Mouse (Mus musculus) CH12.LX (cell line): ENCODE data around the gene E2f2. TPM values are rescaled to one million over a fixed set of nuclear protein-coding genes. Genes with fewer than 3 reads are reported as not detected.

ENCODE experiments used
- DNase-seq: peaks from one replicate; pipeline ENCODE4 v3.0.0-alpha.2; 2013; ENCODE audit errors: extremely low read depth
- H3K27ac ChIP-seq: 2 replicates; pipeline ENCODE4 v1.5.1; 2012; ENCODE audit warnings: low read depth, mild to moderate bottlenecking, control low read depth, moderate library complexity; ENCODE audit not compliant: insufficient read depth
- H3K27me3 ChIP-seq: replicated peaks from 2 replicates; pipeline ENCODE3; 2012; ENCODE audit warnings: inconsistent platforms
- H3K36me3 ChIP-seq, 2 experiments: replicated peaks in 1 of 2; 2 replicates each; pipeline versions ENCODE3 to v1.6.1; 2012; ENCODE audit warnings: inconsistent platforms in 1 of 2, low read length in 1 of 2, mild to moderate bottlenecking in 1 of 2, mixed read lengths in 1 of 2, moderate library complexity in 1 of 2; ENCODE audit not compliant: control insufficient read depth in 1 of 2, insufficient read depth in 1 of 2
- H3K4me1 ChIP-seq, 2 experiments: 2 replicates each; pipeline ENCODE4 v1.6.1; 2012; ENCODE audit warnings: inconsistent platforms in 1 of 2, moderate library complexity in 1 of 2; ENCODE audit not compliant: insufficient read depth in 2 of 2, control insufficient read depth in 1 of 2
- H3K4me2 ChIP-seq: 2 replicates; pipeline ENCODE4 v1.6.1; 2012; ENCODE audit warnings: low read depth, mild to moderate bottlenecking, control low read depth; ENCODE audit not compliant: poor library complexity, insufficient read depth, severe bottlenecking
- H3K4me3 ChIP-seq, 3 experiments: fragments of 150-350 bp in 1 of 3; sonication (generic) in 1 of 3; replicated peaks in 1 of 3; 2 replicates each; pipeline versions ENCODE3 to v1.5.1; 2011 to 2012; ENCODE audit warnings: low read depth in 2 of 3, low read length in 2 of 3, mild to moderate bottlenecking in 2 of 3, moderate library complexity in 2 of 3, control low read depth in 1 of 3, improper control_type of control experiment in 1 of 3, inconsistent platforms in 1 of 3, mixed read lengths in 1 of 3; ENCODE audit not compliant: poor library complexity in 1 of 3
- H3K79me2 ChIP-seq: replicated peaks from 2 replicates; pipeline ENCODE4 v1.6.1; 2012; ENCODE audit warnings: mild to moderate bottlenecking, moderate library complexity; ENCODE audit not compliant: control insufficient read depth, poor library complexity, insufficient read depth, severe bottlenecking; ENCODE audit errors: extremely low read depth
- H3K9ac ChIP-seq: 2 replicates; pipeline ENCODE4 v1.6.1; 2012; ENCODE audit warnings: low read depth, mild to moderate bottlenecking, control low read depth, moderate library complexity; ENCODE audit not compliant: insufficient read depth
- H3K9me3 ChIP-seq: replicated peaks from 2 replicates; pipeline ENCODE3; 2012; ENCODE audit warnings: low read length, inconsistent platforms, mixed read lengths
- BHLHE40 ChIP-seq: IDR thresholded peaks from 2 replicates; pipeline ENCODE4 v1.6.1; 2011; ENCODE audit warnings: mild to moderate bottlenecking, low read depth, low read length, improper control_type of control experiment
- ELF1 ChIP-seq: IDR thresholded peaks from 2 replicates; pipeline ENCODE4 v1.6.1; 2014; ENCODE audit warnings: low read depth, mild to moderate bottlenecking, inconsistent platforms, low read length, improper control_type of control experiment
- EP300 ChIP-seq: IDR thresholded peaks from 2 replicates; pipeline ENCODE4 v1.6.1; 2011; ENCODE audit warnings: low read length, improper control_type of control experiment
- GABPA ChIP-seq: IDR thresholded peaks from 2 replicates; pipeline ENCODE4 v1.6.1; 2012; ENCODE audit warnings: low read depth, low read length, improper control_type of control experiment, inconsistent platforms; ENCODE audit not compliant: insufficient replicate concordance
- IRF4 ChIP-seq: IDR thresholded peaks from 2 replicates; pipeline ENCODE4 v1.6.1; 2014; ENCODE audit warnings: low read depth, mild to moderate bottlenecking, inconsistent platforms, low read length, improper control_type of control experiment
- KAT2A ChIP-seq: IDR thresholded peaks from 2 replicates; pipeline ENCODE4 v1.6.1; 2012; ENCODE audit warnings: low read length, improper control_type of control experiment, inconsistent platforms; ENCODE audit not compliant: insufficient replicate concordance
- MAFK ChIP-seq: IDR thresholded peaks from 2 replicates; pipeline ENCODE4 v1.6.1; 2011; ENCODE audit warnings: low read length, improper control_type of control experiment; ENCODE audit not compliant: insufficient replicate concordance
- NELFE ChIP-seq: IDR thresholded peaks from 2 replicates; pipeline ENCODE4 v1.6.1; 2011; ENCODE audit warnings: low read depth, low read length, improper control_type of control experiment
- NRF1 ChIP-seq: IDR thresholded peaks from 2 replicates; pipeline ENCODE4 v1.6.1; 2014; ENCODE audit warnings: low read depth, mild to moderate bottlenecking, inconsistent platforms, low read length, improper control_type of control experiment, moderate library complexity
- POLR2A ChIP-seq: IDR thresholded peaks from 2 replicates; pipeline ENCODE4 v1.6.1; 2011; ENCODE audit warnings: low read depth, mild to moderate bottlenecking, improper control_type of control experiment, low read length
- POLR2AphosphoS2 ChIP-seq: IDR thresholded peaks from 2 replicates; pipeline ENCODE4 v1.6.1; 2011; ENCODE audit warnings: low read depth, low read length, improper control_type of control experiment
- RAD21 ChIP-seq: IDR thresholded peaks from 2 replicates; pipeline ENCODE4 v1.6.1; 2011; ENCODE audit warnings: low read depth, mild to moderate bottlenecking, low read length, improper control_type of control experiment, moderate library complexity
- SMC3 ChIP-seq: IDR thresholded peaks from 2 replicates; pipeline ENCODE4 v1.6.1; 2011; ENCODE audit warnings: low read depth, low read length, improper control_type of control experiment
- TBP ChIP-seq: conservative IDR thresholded peaks from 2 replicates; pipeline ENCODE4 v1.6.1; 2011; ENCODE audit warnings: low read depth, low read length, improper control_type of control experiment
- TCF12 ChIP-seq: IDR thresholded peaks from 2 replicates; pipeline ENCODE4 v1.6.1; 2014; ENCODE audit warnings: low read depth, mild to moderate bottlenecking, inconsistent platforms, low read length, improper control_type of control experiment
- USF1 ChIP-seq: IDR thresholded peaks from 2 replicates; pipeline ENCODE4 v1.6.1; 2014; ENCODE audit warnings: low read depth, mild to moderate bottlenecking, inconsistent platforms, low read length, improper control_type of control experiment
- ZC3H11A ChIP-seq: IDR thresholded peaks from 2 replicates; pipeline ENCODE4 v1.6.1; 2012; ENCODE audit warnings: low read depth, mild to moderate bottlenecking, inconsistent platforms, low read length, improper control_type of control experiment
- dilution Hi-C: fragments of 300-500 bp; cut with MboI; formaldehyde crosslinking; loops from 2 replicates; pipeline ENCODE4 v1.14.3; 2020; ENCODE audit warnings: low sequenced_read_pairs; ENCODE audit not compliant: extremely low pct_unique_long_range_greater_than_20kb, extremely low pct_ligation_motif_present
- in situ Hi-C: fragments of 300-500 bp; cut with MboI; formaldehyde crosslinking; loops from 3 replicates; pipeline ENCODE4 v1.14.3; 2019; ENCODE audit warnings: low sequenced_read_pairs, low pct_ligation_motif_present, low pct_unique_long_range_greater_than_20kb, mixed read lengths
- polyA plus RNA-seq: library from polyadenylated mRNA; unstranded; fragments of >175 nt; gene quantifications from 2 replicates; pipeline ENCODE4 v1.2.1, GENCODE M21; 2012; ENCODE audit warnings: low read depth; ENCODE audit not compliant: insufficient read length
- total RNA-seq, 2 experiments: library from RNA; depleted of rRNA; stranded (reverse); fragments of 300-350 nt in 1 of 2; fragments of >200 nt in 1 of 2; gene quantifications; 2 replicates each; pipeline ENCODE4 v1.2.3; 2012 to 2014

Gene E2f2
- total and polyA plus RNA-seq, 3 experiments: 3.9 to 7.2 (median 4.4) TPM

DNA sequence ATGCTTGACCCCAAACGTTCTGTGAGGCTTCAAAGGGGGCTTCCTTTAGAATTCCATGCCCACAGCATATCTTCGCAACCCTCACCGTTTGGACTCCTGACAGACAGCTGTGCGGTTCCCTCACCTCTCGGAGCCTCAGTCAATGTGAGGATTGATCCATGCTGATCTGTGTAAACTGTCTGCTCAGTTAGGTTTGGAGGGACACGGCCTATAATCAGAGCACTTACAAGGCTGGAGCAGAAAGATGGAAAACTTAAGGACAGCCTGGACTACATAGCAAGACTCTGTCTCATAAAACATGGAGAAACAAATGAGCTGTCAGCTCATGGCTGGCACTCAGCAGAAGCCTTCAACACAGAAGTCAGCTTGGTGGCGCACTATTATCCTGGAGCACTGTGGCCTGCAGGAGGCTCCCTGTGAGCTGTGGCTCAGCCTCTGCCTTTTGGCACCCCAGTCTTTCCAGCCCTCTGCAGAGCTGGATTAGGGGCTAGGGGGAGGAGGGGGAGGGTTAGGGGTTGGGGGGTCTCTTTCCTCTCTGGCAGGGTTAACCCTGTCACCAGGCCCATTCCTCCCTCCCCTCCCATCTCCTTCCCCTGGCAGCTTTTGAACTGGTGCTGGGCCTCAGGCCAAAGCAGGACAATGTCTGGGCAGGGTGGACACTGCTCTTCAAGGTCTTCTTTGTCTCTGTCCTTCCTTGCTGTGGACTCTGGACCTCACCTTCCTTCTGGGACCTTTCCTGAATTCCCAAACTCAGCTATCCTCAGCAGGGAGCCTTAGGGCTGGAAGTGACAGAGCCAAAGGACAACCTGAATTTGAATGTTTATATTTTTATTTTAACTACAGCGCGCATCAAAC is 36.1 kb upstream of the E2f2 start:
- H3K79me2 ChIP-seq: no peaks in the 10 kb centered on the region
- H3K9me3 ChIP-seq: no peaks in the 10 kb centered on the region
- no peak overlapping the region for H3K4me3 ChIP-seq
- no peak overlapping the region for H3K4me2 ChIP-seq
- peaks cover 67% of the 10 kb centered on the region for H3K27me3 ChIP-seq
- TF ChIP-seq POLR2AphosphoS2 (no peak), IRF4 (no peak), TCF12 (no peak), BHLHE40 (no peak), GABPA (no peak), MAFK (no peak), NELFE (no peak), ELF1 (no peak), EP300 (no peak), KAT2A (no peak)
- dilution Hi-C loops (no loop called here), in situ Hi-C loops (no loop called here)
- DNase-seq: no peak
- H3K4me1 ChIP-seq: peaks cover 3 to 19% of the 10 kb centered on the region in 2 experiments; a peak in 2 of 4 replicates
- no peak overlapping the region for H3K9ac ChIP-seq
- H3K27ac ChIP-seq: no peak overlapping the region
- H3K36me3 ChIP-seq: no peaks in the 10 kb centered on the region

DNA sequence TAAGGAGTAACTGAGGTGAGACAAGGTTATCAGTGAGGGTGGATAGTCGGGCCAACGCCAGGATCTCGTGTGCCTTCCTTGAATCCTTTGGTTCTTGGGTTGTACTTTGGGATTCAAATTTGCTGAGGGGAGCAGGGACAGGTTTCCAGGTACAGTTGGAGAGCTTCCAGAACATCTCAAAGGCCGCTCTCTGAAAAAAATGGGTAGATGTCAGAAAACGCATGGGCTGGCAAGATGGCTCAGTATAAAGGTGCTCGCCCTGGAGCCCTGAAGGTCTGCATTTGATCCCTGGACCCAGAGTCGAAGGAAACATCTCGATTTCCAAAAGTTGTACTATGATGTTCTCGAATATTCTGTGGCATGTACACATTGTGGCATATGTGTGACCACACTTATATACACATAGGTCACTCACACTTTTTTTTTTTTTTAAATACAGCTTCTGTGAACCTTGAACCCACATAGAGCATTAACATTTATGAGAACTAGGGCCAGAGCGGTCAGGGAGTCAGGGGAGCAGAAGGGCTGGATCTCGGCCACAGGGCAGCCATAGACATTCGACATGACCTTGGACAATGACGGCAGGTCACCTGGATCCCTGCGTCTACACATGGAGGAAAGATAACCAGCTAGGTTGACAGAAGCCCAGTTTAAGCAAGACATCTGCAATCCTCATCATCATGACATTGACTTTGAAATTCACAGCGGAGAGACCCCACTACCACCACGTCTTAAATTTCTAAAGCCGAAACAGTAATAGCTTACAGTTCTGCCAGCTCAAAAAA is 32.7 kb upstream of the E2f2 start:
- H3K36me3 ChIP-seq: no peaks in the 10 kb centered on the region
- in situ Hi-C loops: loop anchor here (5.0 kb wide), 1 partner anchor 62 kb away; no protein-coding TSS in a partner anchor
- H3K9ac ChIP-seq: no peak overlapping the region
- H3K4me3 ChIP-seq: no peak overlapping the region
- H3K4me2 ChIP-seq: no peak overlapping the region
- peaks cover 67% of the 10 kb centered on the region for H3K27me3 ChIP-seq
- H3K4me1 ChIP-seq: peaks cover 3 to 40% of the 10 kb centered on the region in 2 experiments; a peak in 2 of 4 replicates
- no peaks in the 10 kb centered on the region for H3K9me3 ChIP-seq
- no peak for DNase-seq
- dilution Hi-C loops: no loop called here
- no peak overlapping the region for H3K27ac ChIP-seq
- H3K79me2 ChIP-seq: peaks cover 4% of the 10 kb centered on the region; the same call in 1 of the 2 replicates
- TF ChIP-seq POLR2A: no peak
- no peak for TF ChIP-seq ELF1
- TF ChIP-seq TBP: no peak
- TF ChIP-seq USF1: no peak
- TF ChIP-seq SMC3: no peak
- no peak for TF ChIP-seq ZC3H11A
- TF ChIP-seq NRF1: no peak
- TF ChIP-seq RAD21: no peak
- TF ChIP-seq IRF4: no peak
- no peak for TF ChIP-seq POLR2AphosphoS2
- no peak for TF ChIP-seq BHLHE40
